27 mouse cellular contexts compared by ENCODE assay signal in genomic region chr16:62799426-62799825, GRCm38 (mm10). TPM values are rescaled to one million over a fixed set of nuclear protein-coding genes. Genes with fewer than 3 reads are reported as not detected.
DNase-seq lines count a peak whose midpoint lies in the region; ATAC-seq lines count a peak whose summit lies in the region.
"Had no signal": no experiment of that assay in that cellular context is flagged by ENCODE, and none has a peak within 500 bp of the region (broad histone marks: within the 10 kb centered on the region; RNA-seq: fewer than 3 reads in every experiment).

No protein-coding gene starts in this region.

- 0 out of 2 replicates have a peak, but pooled peaks have one; percentile 44 for ATAC-seq in limb, embryonic 11.5 days (ENCODE audit: insufficient number of reproducible peaks, low FRiP score, low TSS enrichment, low read depth)
- peak; percentile 41; the same call in 1 of the 2 replicates for ATAC-seq in embryonic facial prominence, embryonic 12.5 days (ENCODE audit: insufficient number of reproducible peaks, insufficient read depth, low FRiP score, low TSS enrichment)
- no peak for ATAC-seq in stomach, embryonic 16.5 days (ENCODE audit: insufficient read depth, low FRiP score)
- ATAC-seq: activated CD4-positive, CD25-positive, alpha-beta regulatory T cell, adult 4 months; forebrain, embryonic 14.5 days; hindbrain, embryonic 16.5 days had no signal

- H3K4me2 ChIP-seq in limb, embryonic 11.5 days (ENCODE audit: low read depth, severe bottlenecking) = no peak overlapping the region
- H3K4me2 ChIP-seq in embryonic facial prominence, embryonic 12.5 days (replicated peaks) = no peak overlapping the region
- H3K4me2 ChIP-seq in stomach, embryonic 16.5 days (ENCODE audit: low read depth, low read length) = no peak overlapping the region
- H3K4me2 ChIP-seq: kidney, embryonic 15.5 days; limb, embryonic 13.5 days; midbrain, embryonic 11.5 days had no signal

- H3K27ac ChIP-seq in limb, embryonic 11.5 days (replicated peaks; ENCODE audit: low read depth, low read length) = no peak overlapping the region
- H3K27ac ChIP-seq in limb, embryonic 10.5 days = no peak overlapping the region
- H3K27ac ChIP-seq in embryonic facial prominence, embryonic 12.5 days = no peak overlapping the region
- H3K27ac ChIP-seq in stomach, embryonic 16.5 days (ENCODE audit: low read length) = peak overlapping the region; percentile 16
- H3K27ac ChIP-seq: kidney, embryonic 15.5 days; limb, embryonic 13.5 days had no signal

- peak; percentile 78 for DNase-seq in heart, adult 11 months
- DNase-seq in heart, postnatal 36 days = no peak
- DNase-seq in limb, embryonic 11.5 days (ENCODE audit: low spot score) = no peak
- no peak for DNase-seq in limb, embryonic 10.5 days (ENCODE audit: low spot score)
- DNase-seq in kidney, postnatal 25 days = no peak
- DNase-seq: adrenal gland, postnatal 36 days; cerebellum, adult 11-12 months; cerebellum, postnatal 14 days; embryo, embryonic 11 days; gastrocnemius, postnatal 36 days; lung, adult 18-20 months; lung, postnatal 36 days; retina, postnatal 1 day; thymus, postnatal 14 days had no signal

- intact Hi-C loops in heart, postnatal 36 days (cut with DNase I) = no loop called here

- no peaks in the 10 kb centered on the region for H3K9me3 ChIP-seq in limb, embryonic 11.5 days (ENCODE audit: control insufficient read depth, low read length)
- no peaks in the 10 kb centered on the region for H3K9me3 ChIP-seq in limb, embryonic 10.5 days (replicated peaks)
- no peaks in the 10 kb centered on the region for H3K9me3 ChIP-seq in embryonic facial prominence, embryonic 12.5 days
- H3K9me3 ChIP-seq in stomach, embryonic 16.5 days (replicated peaks; ENCODE audit: control insufficient read depth, low read length) = no peaks in the 10 kb centered on the region
- H3K9me3 ChIP-seq: G1E; kidney, embryonic 15.5 days; limb, embryonic 13.5 days had no signal

- H3K27me3 ChIP-seq in limb, embryonic 11.5 days (ENCODE audit: control insufficient read depth, insufficient read depth, low read length) = no peaks in the 10 kb centered on the region
- no peaks in the 10 kb centered on the region for H3K27me3 ChIP-seq in limb, embryonic 10.5 days (ENCODE audit: low read depth, poor library complexity, severe bottlenecking)
- H3K27me3 ChIP-seq in embryonic facial prominence, embryonic 12.5 days = no peaks in the 10 kb centered on the region
- no peaks in the 10 kb centered on the region for H3K27me3 ChIP-seq in stomach, embryonic 16.5 days (ENCODE audit: control insufficient read depth, insufficient read depth, low read length)
- H3K27me3 ChIP-seq: kidney, embryonic 15.5 days; limb, embryonic 13.5 days had no signal

- H3K4me1 ChIP-seq in limb, embryonic 11.5 days (ENCODE audit: control insufficient read depth, insufficient read depth, low read length) = no peaks in the 10 kb centered on the region
- no peaks in the 10 kb centered on the region for H3K4me1 ChIP-seq in limb, embryonic 10.5 days
- H3K4me1 ChIP-seq in embryonic facial prominence, embryonic 12.5 days = no peaks in the 10 kb centered on the region
- H3K4me1 ChIP-seq in stomach, embryonic 16.5 days (ENCODE audit: control insufficient read depth, insufficient read depth, low read length) = no peaks in the 10 kb centered on the region
- H3K4me1 ChIP-seq: kidney, embryonic 15.5 days; limb, embryonic 13.5 days had no signal

- WGBS in limb, embryonic 11.5 days = 85% methylated on average over 4 of the region's 4 CpGs
- 86% methylated on average over 4 of the region's 4 CpGs for WGBS in limb, embryonic 10.5 days
- 79% methylated on average over 4 of the region's 4 CpGs for WGBS in embryonic facial prominence, embryonic 12.5 days
- 77% methylated on average over 4 of the region's 4 CpGs for WGBS in stomach, embryonic 16.5 days

- no peak overlapping the region for H3K9ac ChIP-seq in limb, embryonic 11.5 days (ENCODE audit: low read length)
- no peak overlapping the region for H3K9ac ChIP-seq in embryonic facial prominence, embryonic 12.5 days
- no peak overlapping the region for H3K9ac ChIP-seq in stomach, embryonic 16.5 days (ENCODE audit: low read length)
- H3K9ac ChIP-seq: kidney, embryonic 15.5 days; limb, embryonic 13.5 days had no signal

- no peaks in the 10 kb centered on the region for H3K36me3 ChIP-seq in limb, embryonic 11.5 days (ENCODE audit: control insufficient read depth, insufficient read depth, low read length)
- peaks cover 19% of the 10 kb centered on the region for H3K36me3 ChIP-seq in limb, embryonic 10.5 days
- peaks cover 13% of the 10 kb centered on the region for H3K36me3 ChIP-seq in embryonic facial prominence, embryonic 12.5 days
- H3K36me3 ChIP-seq in stomach, embryonic 16.5 days (ENCODE audit: control insufficient read depth, insufficient read depth, low read length) = 0 out of 2 replicates have a peak, but pooled peaks cover 3% of the 10 kb centered on the region

- no peak overlapping the region for H3K4me3 ChIP-seq in limb, embryonic 11.5 days (ENCODE audit: low read depth, low read length)
- H3K4me3 ChIP-seq in limb, embryonic 10.5 days = no peak overlapping the region
- no peak overlapping the region for H3K4me3 ChIP-seq in embryonic facial prominence, embryonic 12.5 days
- H3K4me3 ChIP-seq in stomach, embryonic 16.5 days (replicated peaks; ENCODE audit: low read length) = no peak overlapping the region
- H3K4me3 ChIP-seq: erythroblast, embryonic 14.5 days; kidney, embryonic 15.5 days; limb, embryonic 13.5 days had no signal

RNA-seq across cellular contexts. Expression of gene Nsun3, which starts 12.8 kb away (rescaled TPM):
- 1 to 10 TPM; 7.6 to 7.8 TPM for total RNA-seq in heart, postnatal 36 days (2021)
- polyA plus RNA-seq in limb, embryonic 11.5 days (2014; fragmentation: Nextera tagmentation; extraction: Ambion mirVana) = 8.3 and 10.1 TPM in 2 replicates
- 6.3 and 7.8 TPM in 2 replicates for polyA plus RNA-seq in limb, embryonic 10.5 days (2016; fragmentation: Nextera tagmentation; extraction: Ambion mirVana)
- polyA plus RNA-seq in embryonic facial prominence, embryonic 12.5 days (2016; fragmentation: Nextera tagmentation; extraction: Ambion mirVana) = 7.9 and 9.5 TPM in 2 replicates
- 8.6 and 9.4 TPM in 2 replicates for polyA plus RNA-seq in stomach, embryonic 16.5 days (2015; fragmentation: Nextera tagmentation; extraction: Ambion mirVana)

RNA-seq across cellular contexts. Expression of gene Stx19, which starts 15.1 kb away (rescaled TPM):
- total RNA-seq in heart, postnatal 36 days (2021) = not detected
- polyA plus RNA-seq in limb, embryonic 11.5 days (2014; fragmentation: Nextera tagmentation; extraction: Ambion mirVana) = 0.21 and 0.34 TPM in 2 replicates
- 0.19 and 0.34 TPM in 2 replicates for polyA plus RNA-seq in limb, embryonic 10.5 days (2016; fragmentation: Nextera tagmentation; extraction: Ambion mirVana)
- 0.71 and 0.78 TPM in 2 replicates for polyA plus RNA-seq in embryonic facial prominence, embryonic 12.5 days (2016; fragmentation: Nextera tagmentation; extraction: Ambion mirVana)
- 7.3 and 8.4 TPM in 2 replicates for polyA plus RNA-seq in stomach, embryonic 16.5 days (2015; fragmentation: Nextera tagmentation; extraction: Ambion mirVana)
- total RNA-seq: adrenal gland, postnatal 36 days; gastrocnemius, postnatal 36 days; hematopoietic stem cell, adult 5-6 weeks; layer of hippocampus, postnatal 14 days had no signal
- polyA plus RNA-seq: erythroblast, embryonic 14.5 days; G1E; testis, adult 2 months had no signal

RNA-seq across cellular contexts. Expression of gene Arl13b, which starts 47.4 kb away (rescaled TPM):
- 1 to 10 TPM; 8.2 to 10.0 TPM for total RNA-seq in heart, postnatal 36 days (2021)
- 19.5 and 21.6 TPM in 2 replicates for polyA plus RNA-seq in limb, embryonic 11.5 days (2014; fragmentation: Nextera tagmentation; extraction: Ambion mirVana)
- 16.2 and 18.1 TPM in 2 replicates for polyA plus RNA-seq in limb, embryonic 10.5 days (2016; fragmentation: Nextera tagmentation; extraction: Ambion mirVana)
- 24.4 and 26.1 TPM in 2 replicates for polyA plus RNA-seq in embryonic facial prominence, embryonic 12.5 days (2016; fragmentation: Nextera tagmentation; extraction: Ambion mirVana)
- polyA plus RNA-seq in stomach, embryonic 16.5 days (2015; fragmentation: Nextera tagmentation; extraction: Ambion mirVana) = 15.9 and 16.4 TPM in 2 replicates

RNA-seq across cellular contexts. Expression of gene Pros1, which starts 54.7 kb away (rescaled TPM):
- total RNA-seq in heart, postnatal 36 days (2021) = 10 to 100 TPM; 18.5 to 21.1 TPM
- polyA plus RNA-seq in limb, embryonic 11.5 days (2014; fragmentation: Nextera tagmentation; extraction: Ambion mirVana) = 16.6 and 17.3 TPM in 2 replicates
- 15.8 and 16.5 TPM in 2 replicates for polyA plus RNA-seq in limb, embryonic 10.5 days (2016; fragmentation: Nextera tagmentation; extraction: Ambion mirVana)
- polyA plus RNA-seq in embryonic facial prominence, embryonic 12.5 days (2016; fragmentation: Nextera tagmentation; extraction: Ambion mirVana) = 30.5 and 34.8 TPM in 2 replicates
- polyA plus RNA-seq in stomach, embryonic 16.5 days (2015; fragmentation: Nextera tagmentation; extraction: Ambion mirVana) = 42.8 and 43.9 TPM in 2 replicates
- polyA plus RNA-seq: erythroblast, embryonic 14.5 days had no signal
